Mouse (Mus musculus) midbrain, embryonic 12.5 days (tissue): ENCODE data around the gene Cntnap5c. TPM values are rescaled to one million over a fixed set of nuclear protein-coding genes. Genes with fewer than 3 reads are reported as not detected.

ENCODE experiments used
- ATAC-seq: fragments of 200-750 bp; cut with Nextera tagmentation; 2 replicates; pipeline ENCODE4 v1.8.0; 2017; ENCODE audit warnings: low read depth, moderate TSS enrichment, moderate library complexity; ENCODE audit not compliant: low FRiP score
- H3K27ac ChIP-seq: fragments of 300-500 bp; sonication (generic); replicated peaks from 2 replicates; pipeline ENCODE4 v1.5.1; 2016; ENCODE audit warnings: mild to moderate bottlenecking
- H3K27me3 ChIP-seq: fragments of 300-500 bp; sonication (generic); 2 replicates; pipeline ENCODE4 v1.6.1; 2016; ENCODE audit warnings: mild to moderate bottlenecking
- H3K36me3 ChIP-seq: fragments of 300-500 bp; sonication (generic); 2 replicates; pipeline ENCODE4 v1.6.1; 2016
- H3K4me1 ChIP-seq: fragments of 300-500 bp; sonication (generic); 2 replicates; pipeline ENCODE4 v1.6.1; 2016
- H3K4me2 ChIP-seq: fragments of 300-500 bp; sonication (generic); replicated peaks from 2 replicates; pipeline ENCODE4 v1.6.1; 2016; ENCODE audit warnings: mild to moderate bottlenecking, moderate library complexity
- H3K4me3 ChIP-seq: fragments of 300-500 bp; sonication (generic); 2 replicates; pipeline ENCODE4 v1.5.1; 2016; ENCODE audit warnings: mild to moderate bottlenecking
- H3K9ac ChIP-seq: fragments of 300-500 bp; sonication (generic); replicated peaks from 2 replicates; pipeline ENCODE4 v1.6.1; 2016; ENCODE audit warnings: mild to moderate bottlenecking, moderate library complexity
- H3K9me3 ChIP-seq: fragments of 300-500 bp; sonication (generic); 2 replicates; pipeline ENCODE4 v1.6.1; 2016; ENCODE audit warnings: mild to moderate bottlenecking
- WGBS: fragments of 180-500 bp; shearing (Covaris S2); methylation state at CpG from one replicate; pipeline ENCODE4 v1.1.7; 2016; 5-methylcytosine and 5-hydroxymethylcytosine counted together
- polyA plus RNA-seq: library from polyadenylated mRNA; unstranded; fragments of >200 nt; fragmentation: Nextera tagmentation; extraction: Ambion mirVana; gene quantifications from 2 replicates; pipeline ENCODE4 v1.2.1, GENCODE M21; 2016

Cntnap5c gene
- polyA plus RNA-seq, 1 experiment from 2014 or later = 0.92 TPM

DNA sequence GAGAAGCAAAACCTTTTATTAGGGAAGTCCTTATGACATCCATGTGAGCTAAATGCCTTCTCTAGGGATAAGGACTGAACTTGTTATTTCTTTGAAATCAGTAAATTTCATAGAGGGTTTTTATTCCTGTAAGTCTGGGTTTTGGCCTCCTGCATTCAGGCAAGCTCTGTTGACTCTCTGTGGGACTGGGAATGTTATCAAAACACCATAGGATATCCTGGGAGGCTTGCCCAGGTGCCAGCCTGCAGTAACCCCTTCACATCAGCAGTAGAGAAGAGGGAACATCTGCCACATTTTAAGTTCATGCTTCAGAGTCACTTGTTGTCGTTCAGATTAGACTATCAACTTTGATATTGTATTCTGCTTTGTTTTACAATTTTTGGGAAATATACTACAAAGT is 639.4 kb downstream of the Cntnap5c start:
- Histone ChIP-seq H3K36me3 (no peaks in the 10 kb centered on the region), H3K9me3 (no peaks in the 10 kb centered on the region), H3K27ac (no peak overlapping the region), H3K4me2 (no peak overlapping the region), H3K4me1 (no peaks in the 10 kb centered on the region), H3K9ac (no peak overlapping the region), H3K27me3 (no peaks in the 10 kb centered on the region), H3K4me3 (no peak overlapping the region)
- no peak for ATAC-seq
- WGBS = 92% methylated on average over 1 of the region's 1 CpGs

DNA sequence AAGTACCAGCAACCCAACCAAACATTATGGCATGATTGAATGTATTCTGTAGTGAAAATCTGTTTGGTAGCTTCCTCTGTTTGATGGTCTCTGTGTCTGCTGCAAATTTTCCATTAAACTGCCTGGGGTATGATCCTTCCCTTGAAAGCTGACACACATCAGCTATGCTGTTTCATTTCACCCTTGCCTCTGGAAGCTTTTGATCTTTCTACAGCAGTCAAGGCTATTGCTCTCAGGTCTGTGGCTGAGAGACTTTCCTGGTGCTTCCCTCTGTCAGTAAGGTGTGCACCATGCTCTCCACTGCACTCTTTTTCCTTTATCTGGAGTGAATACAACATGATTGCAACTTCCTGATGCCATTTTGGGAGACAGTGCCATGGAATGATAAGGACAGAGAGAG is 668.1 kb downstream of the Cntnap5c start:
- ATAC-seq = no peak
- Histone ChIP-seq H3K9ac (no peak overlapping the region), H3K27me3 (no peaks in the 10 kb centered on the region), H3K4me1 (no peaks in the 10 kb centered on the region), H3K4me3 (no peak overlapping the region), H3K4me2 (no peak overlapping the region), H3K27ac (no peak overlapping the region), H3K36me3 (no peaks in the 10 kb centered on the region), H3K9me3 (no peaks in the 10 kb centered on the region)

Other genes with a start within 250 kb of the Cntnap5c start
- not detected in 2 replicates for gene Vmn2r120, start 224.1 kb upstream of the Cntnap5c start, polyA plus RNA-seq
- gene Gm21834, start 27.4 kb upstream of the Cntnap5c start, polyA plus RNA-seq = not detected in 2 replicates